Mouse (Mus musculus) heart, embryonic 11.5 days (tissue): ENCODE measurements at regions not wholly inside any gene's neighbourhood (a gene's known extent, or its start where the extent isn't known, plus 50 kb on each side); places are given as distances from the start of the nearest gene placed in this dataset.

Experiments
- ATAC-seq: fragments of 200-750 bp; cut with Nextera tagmentation; replicated peaks from 2 replicates; pipeline ENCODE4 v1.8.0; 2017; ENCODE audit warnings: moderate library complexity; ENCODE audit not compliant: insufficient number of reproducible peaks, low FRiP score, low TSS enrichment
- H3K27ac ChIP-seq: fragments of 300-500 bp; sonication (generic); 2 replicates; pipeline ENCODE4 v1.5.1; 2014; ENCODE audit warnings: mild to moderate bottlenecking, low read depth, low read length
- H3K27me3 ChIP-seq: fragments of 300-500 bp; sonication (generic); 2 replicates; pipeline ENCODE4 v1.6.1; 2014; ENCODE audit warnings: mild to moderate bottlenecking, low read length, mixed read lengths; ENCODE audit not compliant: control insufficient read depth, insufficient read depth
- H3K36me3 ChIP-seq: fragments of 300-500 bp; sonication (generic); 2 replicates; pipeline ENCODE4 v1.6.1; 2014; ENCODE audit warnings: mild to moderate bottlenecking, low read length, moderate library complexity, mixed read lengths; ENCODE audit not compliant: control insufficient read depth, insufficient read depth
- H3K4me1 ChIP-seq: fragments of 300-500 bp; sonication (generic); 2 replicates; pipeline ENCODE4 v1.6.1; 2014; ENCODE audit warnings: low read length; ENCODE audit not compliant: control insufficient read depth, insufficient read depth
- H3K4me2 ChIP-seq: fragments of 300-500 bp; sonication (generic); 2 replicates; pipeline ENCODE4 v1.6.1; 2014; ENCODE audit warnings: mild to moderate bottlenecking, moderate library complexity
- H3K4me3 ChIP-seq: fragments of 300-500 bp; sonication (generic); 2 replicates; pipeline ENCODE4 v1.5.1; 2014; ENCODE audit warnings: low read depth, low read length
- H3K9ac ChIP-seq: fragments of 300-500 bp; sonication (generic); 2 replicates; pipeline ENCODE4 v1.6.1; 2014; ENCODE audit warnings: mild to moderate bottlenecking, low read depth, low read length, moderate library complexity
- H3K9me3 ChIP-seq: fragments of 300-500 bp; sonication (generic); replicated peaks from 2 replicates; pipeline ENCODE4 v1.6.1; 2016; ENCODE audit warnings: low read length; ENCODE audit not compliant: control insufficient read depth
- WGBS: fragments of 180-500 bp; shearing (Covaris S2); extraction: QIAGEN DNeasy Blood & Tissue Kit; methylation state at CpG from one replicate; pipeline ENCODE4 v1.1.7; 2014; ENCODE audit not compliant: insufficient replicate concordance; 5-methylcytosine and 5-hydroxymethylcytosine counted together

DNA sequence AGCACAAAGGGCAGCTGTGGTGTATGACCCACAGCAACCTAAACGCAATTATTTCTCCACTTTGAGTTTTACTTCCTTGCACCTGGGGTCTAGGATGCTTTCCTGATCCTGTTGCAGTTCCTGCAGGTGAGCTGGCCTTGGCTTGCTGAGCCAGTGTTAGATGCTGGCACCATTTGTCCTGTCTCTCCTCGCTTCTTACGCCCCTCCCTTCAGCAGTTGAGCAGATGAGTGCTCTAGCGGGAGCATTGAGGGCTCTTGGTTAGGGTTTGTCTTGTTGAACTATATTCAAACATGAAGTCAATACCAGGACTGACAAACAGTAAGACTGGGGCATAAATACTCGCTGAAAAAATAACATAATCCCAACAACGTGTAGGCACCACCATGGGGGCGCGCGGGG is 867.9 kb upstream of the Car8 start:
- no peak for ATAC-seq
- H3K27ac ChIP-seq, result no peak overlapping the region
- no peak overlapping the region for H3K4me2 ChIP-seq
- H3K27me3 ChIP-seq, result no peaks in the 10 kb centered on the region
- H3K36me3 ChIP-seq, result no peaks in the 10 kb centered on the region
- no peak overlapping the region for H3K4me3 ChIP-seq
- H3K9me3 ChIP-seq, result peaks cover 7% of the 10 kb centered on the region; the same call in 1 of the 2 replicates
- WGBS, result 82% methylated on average over 9 of the region's 9 CpGs
- no peak overlapping the region for H3K9ac ChIP-seq
- H3K4me1 ChIP-seq, result no peaks in the 10 kb centered on the region

DNA sequence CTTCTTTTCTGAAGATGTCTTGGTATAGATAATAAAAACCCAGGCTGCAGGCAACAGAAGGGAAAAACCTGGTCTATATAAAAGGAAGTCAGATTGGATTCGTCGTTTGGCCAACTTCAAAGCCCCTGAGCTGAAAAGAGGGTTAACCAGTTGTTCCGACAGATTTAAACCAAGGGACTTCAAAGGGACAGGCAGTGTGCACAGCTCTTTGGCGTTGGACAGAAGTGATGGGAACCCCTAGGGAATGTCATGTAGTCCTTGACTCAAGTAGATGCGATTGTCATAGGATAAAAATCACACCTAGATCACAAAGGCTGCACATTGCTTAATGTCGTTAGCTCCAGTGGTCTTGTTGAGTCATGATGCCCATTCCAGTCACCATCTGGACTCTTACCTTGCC is 865.8 kb upstream of the Car8 start:
- Histone ChIP-seq H3K27ac (no peak overlapping the region), H3K4me1 (no peaks in the 10 kb centered on the region), H3K36me3 (no peaks in the 10 kb centered on the region), H3K4me3 (no peak overlapping the region), H3K9me3 (peaks cover 7% of the 10 kb centered on the region; the same call in 1 of the 2 replicates), H3K4me2 (no peak overlapping the region), H3K9ac (no peak overlapping the region), H3K27me3 (no peaks in the 10 kb centered on the region)
- 56% methylated on average over 6 of the region's 6 CpGs for WGBS
- ATAC-seq, result no peak

GRCm38 (mm10) chr4:9103958-9104357 is 865.1 kb upstream of the Car8 start:
- Histone ChIP-seq H3K9ac (no peak overlapping the region), H3K4me3 (no peak overlapping the region), H3K4me2 (no peak overlapping the region), H3K9me3 (peaks cover 7% of the 10 kb centered on the region; the same call in 1 of the 2 replicates), H3K4me1 (no peaks in the 10 kb centered on the region), H3K36me3 (no peaks in the 10 kb centered on the region), H3K27ac (no peak overlapping the region), H3K27me3 (no peaks in the 10 kb centered on the region)
- ATAC-seq, result no peak
- WGBS, result 78% methylated on average over 8 of the region's 8 CpGs

DNA sequence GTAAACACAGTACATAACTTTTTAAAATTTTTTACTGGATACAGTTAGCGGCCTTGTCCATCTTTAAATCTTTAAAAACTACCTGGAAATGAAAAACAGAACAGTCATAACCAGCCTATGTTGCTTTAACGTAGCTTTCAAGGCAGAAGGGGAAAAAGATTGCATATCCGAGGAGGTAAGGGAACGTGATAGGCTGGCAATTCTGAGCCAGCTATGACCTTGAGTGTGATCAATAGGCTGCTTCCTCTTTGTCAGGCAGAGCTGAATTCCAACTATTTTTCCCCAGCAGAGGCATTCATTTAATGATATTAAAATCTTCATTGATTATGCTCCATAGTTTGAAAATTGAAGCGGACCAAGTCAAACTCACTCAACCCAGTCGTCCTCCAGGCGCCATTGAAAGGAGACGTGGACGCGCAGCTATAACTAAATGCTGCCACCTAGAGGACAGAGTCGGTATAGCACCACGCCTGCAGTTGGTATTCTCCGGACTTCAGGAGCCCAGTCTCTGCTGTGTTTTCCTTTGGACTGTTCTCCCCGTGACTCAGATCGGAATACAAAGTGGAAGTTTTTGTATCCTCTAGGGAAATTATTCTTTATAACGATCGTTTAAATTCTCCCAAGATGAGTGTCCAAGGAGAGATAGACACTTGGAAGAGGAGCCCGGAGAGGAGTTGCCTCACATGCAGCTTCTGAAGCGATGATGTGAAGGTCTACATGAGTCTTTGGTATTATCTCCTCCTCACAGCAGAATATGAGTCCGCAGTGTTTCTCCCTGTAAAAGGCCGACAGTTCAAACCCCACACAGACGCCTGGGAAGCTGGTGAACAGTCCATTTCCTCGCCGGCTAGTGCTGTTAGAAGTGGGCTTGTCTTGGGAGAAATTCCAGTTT is 858.2 kb upstream of the Car8 start:
- WGBS, result 25% methylated on average over 24 of the region's 24 CpGs
- Histone ChIP-seq H3K4me1 (peaks cover 5% of the 10 kb centered on the region; the same call in 1 of the 2 replicates), H3K4me3 (no peak overlapping the region), H3K27ac (no peak overlapping the region), H3K27me3 (no peaks in the 10 kb centered on the region), H3K36me3 (no peaks in the 10 kb centered on the region), H3K9ac (0 out of 2 replicates have a peak overlapping the region, but pooled peaks have one; percentile 24), H3K9me3 (no peaks in the 10 kb centered on the region), H3K4me2 (peak overlapping the region; percentile 52)
- ATAC-seq, result peak; percentile 22; the same call in 1 of the 2 replicates

- H3K4me3 ChIP-seq, result no peak overlapping the region
- peaks cover 5% of the 10 kb centered on the region; the same call in 1 of the 2 replicates for H3K4me1 ChIP-seq
- no peaks in the 10 kb centered on the region for H3K27me3 ChIP-seq
- H3K9ac ChIP-seq, result no peak overlapping the region
- H3K9me3 ChIP-seq, result no peaks in the 10 kb centered on the region
- WGBS, result 77% methylated on average over 2 of the region's 2 CpGs
- no peaks in the 10 kb centered on the region for H3K36me3 ChIP-seq
- ATAC-seq, result no peak
- no peak overlapping the region for H3K4me2 ChIP-seq
- H3K27ac ChIP-seq, result no peak overlapping the region
Observed at GRCm38 (mm10) chr4:9096274-9096673, 857.4 kb upstream of the Car8 start.

- no peak overlapping the region for H3K9ac ChIP-seq
- no peak for ATAC-seq
- H3K4me2 ChIP-seq, result no peak overlapping the region
- H3K27me3 ChIP-seq, result no peaks in the 10 kb centered on the region
- H3K9me3 ChIP-seq, result no peaks in the 10 kb centered on the region
- H3K36me3 ChIP-seq, result no peaks in the 10 kb centered on the region
- 57% methylated on average over 7 of the region's 7 CpGs for WGBS
- H3K4me3 ChIP-seq, result no peak overlapping the region
- H3K4me1 ChIP-seq, result peaks cover 5% of the 10 kb centered on the region; the same call in 1 of the 2 replicates
- H3K27ac ChIP-seq, result no peak overlapping the region
Observed at GRCm38 (mm10) chr4:9095646-9096045, 856.8 kb upstream of the Car8 start.

DNA sequence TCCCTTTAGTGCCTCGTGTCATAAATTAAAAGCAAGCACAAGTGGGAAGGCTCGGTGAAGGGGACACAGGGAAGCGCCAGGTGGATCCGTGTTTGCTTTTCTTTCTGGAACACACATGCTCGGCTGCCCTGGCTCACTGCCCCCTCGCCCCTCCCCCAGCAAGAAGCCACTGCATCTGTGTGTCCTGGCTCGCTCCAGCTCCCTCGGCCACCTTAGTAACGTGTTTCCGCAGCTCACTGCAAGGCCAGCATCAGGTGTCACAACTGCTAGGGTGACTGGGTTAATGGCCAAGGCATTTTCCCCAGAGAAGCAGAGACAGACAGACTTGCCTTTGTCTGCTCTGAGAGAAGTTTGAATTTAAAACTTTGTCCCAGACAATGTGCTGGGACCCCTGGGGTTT is 855.7 kb upstream of the Car8 start:
- H3K36me3 ChIP-seq, result no peaks in the 10 kb centered on the region
- H3K27ac ChIP-seq, result no peak overlapping the region
- H3K27me3 ChIP-seq, result no peaks in the 10 kb centered on the region
- peaks cover 12% of the 10 kb centered on the region for H3K4me1 ChIP-seq
- 28% methylated on average over 10 of the region's 10 CpGs for WGBS
- H3K9ac ChIP-seq, result no peak overlapping the region
- no peak overlapping the region for H3K4me3 ChIP-seq
- ATAC-seq, result no peak
- no peaks in the 10 kb centered on the region for H3K9me3 ChIP-seq
- no peak overlapping the region for H3K4me2 ChIP-seq

DNA sequence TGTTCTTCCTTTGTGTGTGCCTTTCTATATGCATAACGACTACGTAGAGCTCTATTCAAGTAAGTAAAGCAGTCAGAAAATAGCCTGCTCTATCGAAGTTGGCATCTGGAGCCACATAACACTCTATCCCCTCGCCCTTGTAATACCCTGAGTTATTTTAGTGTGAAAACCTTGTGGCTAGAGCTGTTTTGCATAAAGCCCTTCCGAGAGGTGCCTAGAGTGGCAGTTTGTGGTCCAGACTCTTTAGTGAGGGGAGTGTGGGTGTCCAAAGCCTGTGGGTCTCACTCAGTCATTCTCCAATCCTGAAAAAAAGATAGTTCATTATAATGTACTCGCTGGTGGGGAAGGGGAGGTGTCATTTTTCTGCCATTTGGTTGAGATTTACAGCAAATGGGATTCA is 855.2 kb upstream of the Car8 start:
- no peak for ATAC-seq
- Histone ChIP-seq H3K27me3 (no peaks in the 10 kb centered on the region), H3K9me3 (no peaks in the 10 kb centered on the region), H3K36me3 (no peaks in the 10 kb centered on the region), H3K4me2 (no peak overlapping the region), H3K9ac (no peak overlapping the region), H3K27ac (no peak overlapping the region), H3K4me3 (no peak overlapping the region), H3K4me1 (peaks cover 15% of the 10 kb centered on the region)
- 63% methylated on average over 6 of the region's 6 CpGs for WGBS

- H3K4me2 ChIP-seq, result no peak overlapping the region
- H3K27ac ChIP-seq, result no peak overlapping the region
- 64% methylated on average over 13 of the region's 13 CpGs for WGBS
- H3K27me3 ChIP-seq, result no peaks in the 10 kb centered on the region
- no peaks in the 10 kb centered on the region for H3K9me3 ChIP-seq
- no peak overlapping the region for H3K4me3 ChIP-seq
- ATAC-seq, result no peak
- no peak overlapping the region for H3K9ac ChIP-seq
- H3K36me3 ChIP-seq, result no peaks in the 10 kb centered on the region
- peaks cover 23% of the 10 kb centered on the region for H3K4me1 ChIP-seq
Observed at GRCm38 (mm10) chr4:9083526-9083925, 844.7 kb upstream of the Car8 start.
